Mouse (Mus musculus) G1E (cell line): ENCODE data around the gene Tmem160.

Experiments
- CTCF ChIP-seq: IDR thresholded peaks from 2 replicates; pipeline ENCODE4 v1.5.1; 2012; ENCODE audit warnings: low read depth, low read length, inconsistent platforms, mixed read lengths
- GATA1 ChIP-seq: IDR thresholded peaks from 2 replicates; pipeline ENCODE4 v1.6.1; 2012; ENCODE audit warnings: borderline replicate concordance, low read length, inconsistent platforms, mixed read lengths
- GATA2 ChIP-seq: IDR thresholded peaks from 2 replicates; pipeline ENCODE4 v1.6.1; 2012; ENCODE audit warnings: low read depth, low read length, inconsistent platforms, borderline replicate concordance
- POLR2AphosphoS5 ChIP-seq: IDR thresholded peaks from 2 replicates; pipeline ENCODE4 v1.6.1; 2012; ENCODE audit warnings: low read depth, low read length, inconsistent platforms; ENCODE audit not compliant: insufficient replicate concordance
- TAL1 ChIP-seq: conservative IDR thresholded peaks from 2 replicates; pipeline ENCODE4 v1.6.1; 2012; ENCODE audit warnings: low read depth, low read length, inconsistent platforms, mixed read lengths

DNA sequence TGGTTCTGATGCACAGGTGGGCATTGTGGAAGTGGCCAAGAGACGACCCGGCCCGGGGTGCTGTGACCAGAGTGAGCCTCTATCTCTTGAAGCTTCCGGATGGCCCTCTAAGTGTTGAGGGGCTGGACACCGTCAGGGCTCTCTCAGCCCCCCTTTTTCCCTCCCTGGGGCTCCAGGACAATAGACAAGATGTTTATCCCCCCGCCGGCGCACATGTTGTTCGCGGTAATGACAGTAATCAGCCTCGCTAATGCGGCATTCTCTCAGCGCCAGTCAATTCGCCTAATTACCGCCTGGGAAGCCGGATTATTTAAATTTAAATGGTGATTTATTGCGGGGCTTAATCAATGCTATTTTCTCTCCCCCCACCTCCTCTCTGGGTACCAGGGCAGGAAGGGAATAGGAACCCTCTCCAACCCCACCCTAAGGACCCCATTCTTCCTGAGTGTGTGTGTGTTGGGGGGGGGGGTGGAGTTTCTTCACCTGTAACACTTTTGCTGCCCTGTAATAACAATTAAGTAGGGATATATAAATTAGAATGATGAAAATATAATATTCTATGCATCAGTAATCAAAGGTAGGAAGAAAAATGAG, 19.6 kb downstream of the Tmem160 start:
- TF ChIP-seq GATA1, result no peak
- no peak for TF ChIP-seq CTCF
- TF ChIP-seq TAL1, result no peak
- no peak for TF ChIP-seq POLR2AphosphoS5
- no peak for TF ChIP-seq GATA2
